Mouse (Mus musculus) gastrocnemius, postnatal 4 days (tissue): Measurements from ENCODE around the gene Odf2. TPM values are rescaled to one million over a fixed set of nuclear protein-coding genes. Genes with fewer than 3 reads are reported as not detected.
"Not testable (repeated sequence)": the region's sequence is repeated elsewhere in the genome, so short reads cannot be mapped to it uniquely, and the experiment has no call there.

Source experiments
- DNase-seq, 2 experiments: peaks; one replicate each; pipeline ENCODE4 v3.0.0; 2021 to 2022; ENCODE audit warnings: low spot score in 2 of 2, mixed read lengths in 2 of 2
- total RNA-seq, 2 experiments: library from RNA; stranded (reverse); gene quantifications; 2 replicates each; pipeline ENCODE4 v1.2.3; 2021

Gene Odf2
- total RNA-seq, 2 experiments from 2014 or later, result 35.6 to 40.8 TPM

DNA sequence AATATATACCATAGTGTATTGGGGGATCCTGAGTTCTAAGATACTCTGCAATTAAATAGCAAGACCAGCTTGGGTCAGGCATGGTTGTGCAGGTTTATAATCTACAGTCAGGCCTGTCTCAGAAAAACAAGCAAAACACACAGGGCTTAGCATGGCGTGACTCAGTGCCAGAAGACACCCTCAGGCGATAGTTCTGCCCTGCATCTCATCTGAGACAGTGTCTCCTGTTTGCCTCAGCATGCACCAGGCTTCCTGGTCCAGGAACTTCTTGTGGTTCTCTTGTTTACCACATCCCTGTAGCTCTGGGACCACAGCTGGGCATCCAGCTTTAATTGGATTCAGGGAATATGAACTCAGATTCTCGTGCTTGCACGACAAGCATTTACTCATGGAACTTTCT lies 23.9 kb upstream of the Odf2 start:
- no peak for DNase-seq

DNA sequence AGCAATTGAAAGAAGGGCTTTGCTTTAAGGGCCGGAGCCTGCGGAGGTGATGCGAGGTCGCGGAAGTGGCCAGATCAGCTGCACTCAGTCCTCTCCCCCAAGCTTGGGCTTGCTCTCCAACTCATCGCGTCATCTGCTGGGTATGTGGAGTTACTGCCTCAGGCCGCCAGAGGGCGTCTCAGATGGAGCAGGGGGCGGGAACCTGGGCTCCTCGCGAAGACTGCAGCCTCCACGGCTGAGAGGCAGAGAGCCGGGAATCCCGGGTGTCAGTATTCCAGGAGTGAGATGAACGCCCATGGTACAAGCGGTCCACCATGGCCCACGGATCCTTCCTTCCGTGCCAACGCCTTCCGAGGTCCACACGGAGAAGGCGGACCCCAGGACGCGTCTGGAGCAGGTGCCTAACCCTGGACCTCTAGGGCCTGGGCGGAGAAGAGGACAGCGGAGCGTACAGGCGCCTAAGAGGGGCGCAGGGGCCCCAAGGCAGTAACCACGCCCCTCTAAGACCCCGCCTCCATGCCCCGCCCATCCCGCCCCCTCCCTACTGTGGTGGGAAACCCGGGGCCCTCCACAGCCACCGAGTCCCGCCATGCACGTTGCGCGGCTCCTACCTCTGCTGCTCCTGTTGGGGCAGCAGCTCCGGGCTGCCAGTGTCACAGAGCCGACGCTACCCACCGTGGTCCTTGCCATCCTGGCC lies 19.9 kb upstream of the Odf2 start, which contains the start of gene Cercam:
TSS of gene Cercam (plus strand) at position 216 of the 697 bp plus-strand sequence.
- peak; percentile 78 to 87 for DNase-seq

DNA sequence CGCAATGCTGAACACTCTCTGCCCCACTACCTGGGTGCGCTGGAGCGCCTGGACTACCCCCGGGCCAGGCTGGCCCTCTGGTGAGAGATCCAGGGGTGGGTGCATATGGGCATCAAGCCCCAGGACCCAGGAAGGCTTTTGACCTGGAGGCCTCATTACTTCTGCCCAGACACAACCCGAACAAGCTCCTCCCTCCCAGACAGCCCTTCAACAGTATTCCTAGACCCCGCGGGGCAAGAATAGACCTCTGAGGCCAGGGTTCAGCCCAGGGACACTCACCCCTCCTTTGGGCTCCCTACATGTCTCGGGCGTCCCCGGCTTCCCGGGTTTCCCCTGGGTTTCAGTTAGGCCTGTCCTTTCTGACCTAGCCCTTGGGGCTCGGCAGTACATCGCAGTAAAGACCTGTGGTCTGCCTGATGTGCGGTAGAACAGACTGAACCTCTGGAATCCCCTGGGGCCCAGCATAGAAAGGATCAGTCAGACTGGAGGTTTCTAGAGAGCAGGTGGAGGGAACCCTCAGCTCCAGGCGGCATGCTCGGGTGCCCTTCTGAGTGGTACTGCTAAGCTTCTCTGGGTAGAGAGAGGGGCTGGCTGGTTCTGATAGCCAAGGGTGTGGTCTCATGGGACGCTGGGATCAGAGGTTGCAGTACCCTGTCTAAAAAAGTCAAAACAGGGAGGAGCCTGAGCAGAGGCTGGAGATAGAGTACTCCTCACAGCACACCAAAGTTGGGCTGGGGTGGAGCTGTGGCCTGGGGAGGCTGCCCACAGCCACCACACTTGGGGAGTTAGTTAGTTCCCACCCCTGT lies 19.2 kb upstream of the Odf2 start:
- DNase-seq, result peak in 1 of 2 experiments; percentile 37

- no peak for DNase-seq
Observed at GRCm38 (mm10) chr2:29872581-29873295, 16.3 kb upstream of the Odf2 start.

GRCm38 (mm10) chr2:29873801-29874200 lies 15.2 kb upstream of the Odf2 start:
- DNase-seq, result no peak

GRCm38 (mm10) chr2:29878061-29878460 lies 11.0 kb upstream of the Odf2 start:
- DNase-seq, result no peak

DNA sequence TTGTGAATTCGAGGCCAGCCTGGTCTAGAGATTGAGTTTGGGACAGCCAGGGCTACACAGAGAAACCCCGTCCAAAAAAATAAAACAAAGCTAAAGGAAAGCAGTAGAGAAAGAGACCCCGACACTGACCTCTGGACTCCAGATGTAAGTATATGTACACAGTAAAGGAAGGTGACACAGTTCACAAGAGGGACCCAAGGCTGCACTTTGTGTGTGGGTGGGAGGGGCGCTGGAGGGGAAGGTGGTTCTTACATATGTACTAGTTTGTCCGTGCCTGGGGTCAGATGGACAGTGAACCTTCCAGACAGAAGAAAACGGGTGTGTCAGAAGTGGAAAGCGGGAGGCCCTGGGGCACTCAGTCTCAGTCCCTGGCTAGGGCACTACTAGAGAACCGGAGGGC lies 9.8 kb upstream of the Odf2 start:
- DNase-seq, result no peak

GRCm38 (mm10) chr2:29879964-29880830 lies 8.8 kb upstream of the Odf2 start:
- no peak for DNase-seq

- not testable (repeated sequence) for DNase-seq
Observed at GRCm38 (mm10) chr2:29886659-29887292, 2.2 kb upstream of the Odf2 start.

DNA sequence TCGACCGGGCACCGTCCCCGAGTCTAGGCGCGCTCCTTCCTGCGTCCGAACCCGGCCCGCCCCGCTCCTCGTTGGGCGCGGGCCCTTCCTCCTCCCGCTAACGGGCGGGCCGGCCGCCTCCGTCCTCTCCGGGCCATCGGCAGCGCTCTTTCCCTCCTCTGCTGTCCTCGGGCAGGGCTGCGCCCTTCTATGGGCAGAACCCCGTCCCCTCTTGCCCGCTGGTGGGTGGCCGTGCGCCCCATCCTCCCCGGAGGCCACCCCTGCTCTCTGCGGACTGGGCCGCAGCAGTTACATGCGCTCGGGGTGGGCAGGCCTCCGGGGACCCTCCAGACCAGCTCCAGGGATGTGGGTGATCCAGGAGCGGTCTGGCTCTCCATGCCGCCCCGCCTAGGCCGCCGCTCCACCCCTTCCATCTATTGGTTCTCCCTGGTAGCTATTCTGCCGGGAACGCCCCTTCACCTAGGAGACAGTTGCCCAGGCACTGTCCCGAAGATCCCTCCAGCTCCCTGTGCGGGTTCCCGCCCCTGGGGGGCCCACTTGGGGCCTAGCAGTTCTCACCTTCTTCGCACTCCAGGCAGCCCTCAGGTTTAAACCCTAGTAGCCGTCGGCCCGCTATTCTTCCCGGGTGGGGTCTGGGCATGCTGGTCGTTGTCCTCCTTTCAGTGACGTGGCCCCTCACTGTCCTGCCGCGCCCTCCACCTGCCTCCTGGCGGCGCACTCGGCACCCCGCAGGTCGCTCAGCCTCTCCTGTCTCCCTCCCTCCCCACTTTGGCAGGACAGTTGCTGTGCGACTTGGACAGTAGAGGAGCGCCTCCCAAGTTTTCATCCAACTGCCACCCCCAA lies 1.2 kb downstream of the Odf2 start:
- peak; percentile 61 to 85 for DNase-seq

DNA sequence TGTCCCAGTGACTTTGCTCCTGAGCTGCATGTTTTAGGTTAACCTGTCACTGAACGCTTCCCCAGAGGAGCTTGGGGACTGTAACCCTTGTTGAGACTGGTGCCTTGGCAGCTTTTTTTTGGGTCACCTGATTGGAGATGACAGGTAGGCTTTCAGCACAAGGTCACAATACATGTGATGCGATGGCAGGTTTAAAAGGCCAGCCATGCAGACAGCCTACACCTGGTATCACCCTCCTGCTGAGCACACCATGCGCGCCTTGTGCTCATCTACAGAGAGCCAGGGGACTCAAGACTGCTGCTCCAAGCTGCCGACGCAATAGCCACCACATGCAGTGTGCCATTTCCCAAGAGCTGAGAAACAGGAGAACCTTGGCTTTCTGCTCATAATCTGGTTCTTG lies 2.8 kb downstream of the Odf2 start:
- no peak for DNase-seq

- no peak for DNase-seq
Observed at GRCm38 (mm10) chr2:29896071-29896470, 7.0 kb downstream of the Odf2 start.

- DNase-seq, result no peak
Observed at GRCm38 (mm10) chr2:29897366-29897765, 8.3 kb downstream of the Odf2 start.

DNA sequence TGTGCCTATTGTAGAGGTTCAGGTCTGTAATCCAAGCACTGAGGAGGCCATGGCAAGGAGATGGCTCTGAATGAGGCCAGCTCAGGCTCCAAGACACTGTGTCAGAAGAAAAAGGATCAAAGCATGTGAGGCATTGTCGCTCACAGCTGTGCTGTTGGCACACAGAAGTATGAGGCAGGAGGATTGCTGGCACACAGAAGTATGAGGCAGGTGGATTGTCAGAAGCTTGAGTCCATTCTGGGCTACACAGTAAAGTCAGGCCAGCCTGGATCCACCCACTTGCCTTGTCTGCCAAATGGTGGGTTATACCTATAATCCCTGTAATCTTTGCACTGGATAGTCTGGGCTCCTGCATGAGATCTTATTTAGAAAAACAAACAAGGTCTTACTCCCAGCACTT lies 9.1 kb downstream of the Odf2 start:
- no peak for DNase-seq

GRCm38 (mm10) chr2:29902194-29902593 lies 13.2 kb downstream of the Odf2 start:
- no peak for DNase-seq

- not testable (repeated sequence) for DNase-seq
Observed at GRCm38 (mm10) chr2:29908171-29908570, 19.1 kb downstream of the Odf2 start.

- DNase-seq, result no peak
Observed at GRCm38 (mm10) chr2:29910042-29910441, 21.0 kb downstream of the Odf2 start.

GRCm38 (mm10) chr2:29917621-29918020 lies 28.6 kb downstream of the Odf2 start:
- no peak for DNase-seq

DNA sequence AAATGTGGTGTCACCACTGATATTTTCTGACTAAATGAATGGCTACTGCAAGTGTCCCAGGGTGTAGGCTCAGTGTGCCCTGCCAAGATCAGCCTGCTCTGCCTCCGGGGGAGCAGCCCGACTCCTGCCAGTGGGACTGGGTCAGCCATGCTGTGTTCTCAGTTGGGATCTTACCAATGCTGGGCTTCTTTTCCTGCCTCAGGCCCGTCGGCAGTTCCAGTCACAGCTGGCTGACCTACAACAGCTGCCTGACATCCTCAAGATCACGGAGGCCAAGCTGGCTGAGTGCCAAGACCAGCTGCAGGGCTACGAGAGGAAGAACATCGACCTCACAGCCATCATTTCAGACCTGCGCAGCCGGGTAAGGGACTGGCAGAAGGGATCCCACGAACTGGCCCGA lies 33.0 kb downstream of the Odf2 start:
- peak; percentile 78 to 90 for DNase-seq
